ENCODE assay signal across 8 mouse cellular contexts in genomic region chr12:76803700-76804252, GRCm38 (mm10). TPM values are rescaled to one million over a fixed set of nuclear protein-coding genes. Genes with fewer than 3 reads are reported as not detected.
DNase-seq lines count a peak whose midpoint lies in the region; ATAC-seq and TF ChIP-seq lines count a peak whose summit lies in the region.
"Had no signal": no experiment of that assay in that cellular context is flagged by ENCODE, and none has a peak within 500 bp of the region (broad histone marks: within the 10 kb centered on the region; RNA-seq: fewer than 3 reads in every experiment).

No protein-coding gene starts in this region.

- no peak overlapping the region for H3K4me2 ChIP-seq in forebrain, embryonic 14.5 days (ENCODE audit: low read length)
- no peak overlapping the region for H3K4me2 ChIP-seq in lung, embryonic 14.5 days
- H3K4me2 ChIP-seq: heart, embryonic 13.5 days had no signal

- H3K27me3 ChIP-seq in forebrain, embryonic 14.5 days (replicated peaks; ENCODE audit: control insufficient read depth, insufficient read depth, low read length), result no peaks in the 10 kb centered on the region
- H3K27me3 ChIP-seq in lung, embryonic 14.5 days (ENCODE audit: insufficient read depth, low read length), result no peaks in the 10 kb centered on the region

- 56% methylated on average over 7 of the region's 7 CpGs for WGBS in forebrain, embryonic 14.5 days
- WGBS in lung, embryonic 14.5 days, result 40% methylated on average over 7 of the region's 7 CpGs

- no peaks in the 10 kb centered on the region for H3K9me3 ChIP-seq in forebrain, embryonic 14.5 days (replicated peaks; ENCODE audit: control insufficient read depth, low read length)
- no peaks in the 10 kb centered on the region for H3K9me3 ChIP-seq in lung, embryonic 14.5 days (ENCODE audit: low read depth, low read length)
- H3K9me3 ChIP-seq: heart, embryonic 13.5 days had no signal

- no peak overlapping the region for H3K9ac ChIP-seq in forebrain, embryonic 14.5 days (ENCODE audit: low read length)
- H3K9ac ChIP-seq in lung, embryonic 14.5 days, result no peak overlapping the region

- DNase-seq in B cell, adult 2 months, result peak; percentile 61
- DNase-seq in ES-CJ7 (ENCODE audit: low read depth, low spot score), result peak; percentile 76
- peak; percentile 67 for DNase-seq in cerebellum, adult 11 months
- DNase-seq in forebrain, embryonic 14.5 days (ENCODE audit: low spot score), result peak; percentile 64
- peak; percentile 64 for DNase-seq in induced T-regulatory cell, adult 2 months (ENCODE audit: low read depth)
- DNase-seq in lung, embryonic 14.5 days, result peak; percentile 81
- DNase-seq in spleen, postnatal 36 days (ENCODE audit: low spot score in 2 of 2), result peak; percentile 10 to 25

- no peak overlapping the region for H3K27ac ChIP-seq in forebrain, embryonic 14.5 days (ENCODE audit: low read depth, low read length)
- H3K27ac ChIP-seq in lung, embryonic 14.5 days (ENCODE audit: low read depth), result no peak overlapping the region
- H3K27ac ChIP-seq: heart, embryonic 13.5 days had no signal

- TF ChIP-seq CTCF in lung, embryonic 14.5 days (IDR thresholded peaks at IDR 0.05; ENCODE audit: low read depth), result peak; percentile 82

- H3K4me1 ChIP-seq in forebrain, embryonic 14.5 days (ENCODE audit: control insufficient read depth, insufficient read depth, low read length), result no peaks in the 10 kb centered on the region
- H3K4me1 ChIP-seq in lung, embryonic 14.5 days (ENCODE audit: insufficient read depth), result no peaks in the 10 kb centered on the region

- ATAC-seq in forebrain, embryonic 14.5 days, result 0 out of 2 replicates have a peak, but pooled peaks have one; percentile 10
- peak; percentile 60 for ATAC-seq in lung, embryonic 14.5 days (ENCODE audit: insufficient read depth)

- no peak overlapping the region for H3K4me3 ChIP-seq in forebrain, embryonic 14.5 days (ENCODE audit: low read depth, low read length)
- H3K4me3 ChIP-seq in lung, embryonic 14.5 days (ENCODE audit: low read depth, low read length), result no peak overlapping the region
- H3K4me3 ChIP-seq: heart, embryonic 13.5 days had no signal

- no peaks in the 10 kb centered on the region for H3K36me3 ChIP-seq in forebrain, embryonic 14.5 days (ENCODE audit: control insufficient read depth, insufficient read depth, low read length)
- H3K36me3 ChIP-seq in lung, embryonic 14.5 days (ENCODE audit: insufficient read depth), result peaks cover 11% of the 10 kb centered on the region; the same call in 1 of the 2 replicates
- H3K36me3 ChIP-seq: heart, embryonic 13.5 days had no signal

RNA-seq across cellular contexts. Expression of gene Gpx2, which starts 8.4 kb away (rescaled TPM):
- polyA plus RNA-seq in forebrain, embryonic 14.5 days (2014; fragmentation: Nextera tagmentation; extraction: Ambion mirVana), result not detected in 2 replicates
- 25.8 and 30.8 TPM in 2 replicates for polyA plus RNA-seq in lung, embryonic 14.5 days (2014; fragmentation: Nextera tagmentation; extraction: Ambion mirVana)

RNA-seq across cellular contexts. Expression of gene Rab15, which starts 18.9 kb away (rescaled TPM):
- polyA plus RNA-seq in forebrain, embryonic 14.5 days (2014; fragmentation: Nextera tagmentation; extraction: Ambion mirVana), result 11.8 and 18.2 TPM in 2 replicates
- polyA plus RNA-seq in lung, embryonic 14.5 days (2014; fragmentation: Nextera tagmentation; extraction: Ambion mirVana), result 26.0 and 36.5 TPM in 2 replicates

RNA-seq across cellular contexts. Expression of gene Fntb, which starts 38.4 kb away (rescaled TPM):
- 38.2 and 39.0 TPM in 2 replicates for polyA plus RNA-seq in forebrain, embryonic 14.5 days (2014; fragmentation: Nextera tagmentation; extraction: Ambion mirVana)
- polyA plus RNA-seq in lung, embryonic 14.5 days (2014; fragmentation: Nextera tagmentation; extraction: Ambion mirVana), result 43.5 and 48.4 TPM in 2 replicates

RNA-seq across cellular contexts. Expression of gene Churc1, which starts 38.4 kb away (rescaled TPM):
- 96.0 and 114 TPM in 2 replicates for polyA plus RNA-seq in forebrain, embryonic 14.5 days (2014; fragmentation: Nextera tagmentation; extraction: Ambion mirVana)
- polyA plus RNA-seq in lung, embryonic 14.5 days (2014; fragmentation: Nextera tagmentation; extraction: Ambion mirVana), result 119 and 137 TPM in 2 replicates

Comparison
In these comparisons a context has a peak if more than half of its experiments do, and no peak if none do; other contexts are left out.
1. DNase-seq: peak in every context shown above with its lines; median percentile 81 in lung, embryonic 14.5 days; 76 in ES-CJ7; 67 in cerebellum, adult 11 months; 64 in forebrain, embryonic 14.5 days; 64 in induced T-regulatory cell, adult 2 months; 61 in B cell, adult 2 months; 18 in spleen, postnatal 36 days.
2. RNA of gene Gpx2, which starts 8.4 kb away (polyA plus RNA-seq): 25.8 to 30.8 TPM in lung, embryonic 14.5 days; not detected in forebrain, embryonic 14.5 days; every median in the first group is over 10 times any median in the second.